Mouse (Mus musculus): Measurements from ENCODE around the gene Arih1.
A peak's percentile ranks its signal among the peaks of the same experiment; 100 is the strongest.
"Not testable (repeated sequence)": the region's sequence is repeated elsewhere in the genome, so short reads cannot be mapped to it uniquely, and the experiment has no call there.

Gene Arih1

DNA sequence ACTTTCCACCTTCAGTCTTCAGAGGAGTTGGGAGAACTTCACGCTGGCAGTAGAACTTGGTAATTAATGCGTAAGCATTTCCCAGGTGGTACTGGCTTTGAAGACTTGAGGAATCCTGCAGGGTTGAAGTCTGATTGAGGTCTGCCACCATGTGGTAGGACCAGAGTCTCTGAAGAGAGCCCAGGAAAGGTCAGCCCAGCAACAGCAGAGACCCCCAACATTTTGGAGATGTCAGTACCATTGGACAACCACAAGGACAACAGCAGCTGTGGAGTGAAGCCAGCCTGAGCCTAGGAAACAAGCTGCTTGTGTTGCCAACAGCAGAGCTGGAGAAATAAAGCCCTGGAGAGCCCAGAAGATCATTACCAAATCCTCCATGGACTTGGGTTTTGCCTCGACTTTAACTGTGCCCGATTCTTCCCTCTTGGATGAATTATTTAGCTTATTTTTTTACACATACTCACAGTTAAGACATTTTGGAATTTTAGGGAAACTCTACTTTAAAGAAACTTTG lies 27.4 kb downstream of the Arih1 start:
- peak; percentile 49 for DNase-seq (ENCODE audit: low read depth, low spot score)

DNA sequence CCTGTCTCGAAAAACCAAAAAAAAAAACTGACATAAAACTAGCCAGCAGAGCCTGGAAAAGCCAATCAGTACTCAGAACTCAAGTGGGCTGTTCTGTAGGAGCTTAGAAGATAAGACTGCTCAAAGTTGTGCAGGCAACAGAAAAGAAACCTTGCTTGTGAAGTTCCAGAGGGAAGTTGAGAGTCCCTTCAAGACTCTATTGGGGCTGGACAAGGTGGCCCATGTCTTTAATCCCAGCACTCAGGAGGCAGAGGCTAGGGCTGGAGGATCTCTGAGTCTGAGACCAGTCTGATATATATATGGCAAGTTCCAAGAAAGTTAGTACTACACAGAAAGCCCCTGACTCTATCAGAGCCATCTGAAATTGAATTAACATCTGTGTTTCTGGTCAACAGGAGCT lies 28.0 kb downstream of the Arih1 start:
- DNase-seq (ENCODE audit: low read depth, low spot score) = no peak

GRCm38 (mm10) chr9:59457671-59458070 lies 28.7 kb downstream of the Arih1 start:
- DNase-seq (ENCODE audit: low read depth, low spot score) = no peak

- DNase-seq (ENCODE audit: low read depth, low spot score) = peak; percentile 19
These were observed 30.9 kb downstream of the Arih1 start for GRCm38 (mm10) chr9:59455404-59456068.

- no peak for DNase-seq (ENCODE audit: low read depth, low spot score)
These were observed 52.7 kb downstream of the Arih1 start for GRCm38 (mm10) chr9:59433729-59434128.

GRCm38 (mm10) chr9:59431626-59432025 lies 54.8 kb downstream of the Arih1 start:
- no peak for DNase-seq (ENCODE audit: low read depth, low spot score)

DNA sequence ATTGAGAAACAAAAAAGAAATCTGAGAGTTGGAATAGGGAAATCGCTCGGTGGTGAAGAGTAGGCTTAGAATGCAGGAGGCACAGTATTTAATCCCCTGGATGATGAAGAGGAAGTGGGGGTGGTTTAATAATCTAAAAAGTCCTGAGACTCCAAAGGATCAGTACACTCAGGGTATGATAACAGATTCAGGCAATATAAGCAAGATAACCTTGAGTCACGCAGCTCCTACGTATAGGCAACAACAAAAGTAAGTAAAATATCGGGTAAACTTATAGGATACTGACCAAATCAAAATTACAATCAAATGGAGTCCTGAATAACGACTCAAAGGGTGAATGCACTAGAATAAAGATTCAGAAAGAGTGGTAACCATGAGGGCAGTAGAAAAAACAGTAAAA lies 65.9 kb downstream of the Arih1 start:
- no peak for DNase-seq (ENCODE audit: low read depth, low spot score)

DNA sequence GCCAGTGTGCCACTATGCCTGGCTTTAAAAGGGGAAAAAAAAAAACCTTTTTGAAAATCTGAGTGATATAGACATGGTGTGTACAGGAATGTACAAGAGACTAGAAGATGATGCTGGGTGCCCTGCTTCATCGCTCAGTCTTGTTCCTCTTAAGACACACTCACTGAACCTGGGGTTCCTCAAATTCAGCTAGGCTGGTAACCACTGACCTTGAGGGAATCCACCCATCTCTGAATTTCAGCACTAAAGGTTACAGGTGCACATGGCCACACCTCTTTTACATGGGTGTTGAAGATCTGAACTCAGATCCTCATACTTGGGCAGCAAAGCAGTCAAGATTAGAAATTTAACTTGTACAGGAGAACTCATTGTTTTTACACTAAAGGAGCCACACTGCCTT lies 79.1 kb downstream of the Arih1 start:
- no peak for DNase-seq (ENCODE audit: low read depth, low spot score)

GRCm38 (mm10) chr9:59389086-59389485 lies 97.3 kb downstream of the Arih1 start:
- no peak for DNase-seq (ENCODE audit: low read depth, low spot score)

- DNase-seq (ENCODE audit: low read depth, low spot score) = no peak
These were observed 98.1 kb downstream of the Arih1 start for GRCm38 (mm10) chr9:59388311-59388710.

GRCm38 (mm10) chr9:59387461-59387860 lies 99.0 kb downstream of the Arih1 start:
- DNase-seq (ENCODE audit: low read depth, low spot score) = peak; percentile 78

DNA sequence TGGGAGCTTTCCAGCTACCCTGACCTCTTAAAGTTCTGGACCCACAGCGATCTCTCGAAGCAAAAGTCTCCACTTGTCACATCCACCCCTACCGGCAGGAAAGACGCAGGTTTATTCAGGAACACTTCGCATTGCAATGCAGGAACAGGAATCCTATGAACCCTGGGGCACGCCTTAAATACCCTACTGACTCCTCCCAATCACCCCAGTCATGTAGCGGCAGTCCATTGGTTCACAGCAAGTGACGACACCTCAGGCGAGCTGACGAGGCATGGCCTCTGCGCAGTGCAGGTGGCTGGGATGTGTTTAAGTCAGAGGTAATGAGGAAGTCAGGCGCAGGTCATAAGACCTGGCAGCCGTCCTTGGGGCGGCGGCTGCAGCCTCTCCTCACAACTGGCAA lies 110.8 kb downstream of the Arih1 start:
- peak; percentile 61 for DNase-seq (ENCODE audit: low read depth, low spot score)

DNA sequence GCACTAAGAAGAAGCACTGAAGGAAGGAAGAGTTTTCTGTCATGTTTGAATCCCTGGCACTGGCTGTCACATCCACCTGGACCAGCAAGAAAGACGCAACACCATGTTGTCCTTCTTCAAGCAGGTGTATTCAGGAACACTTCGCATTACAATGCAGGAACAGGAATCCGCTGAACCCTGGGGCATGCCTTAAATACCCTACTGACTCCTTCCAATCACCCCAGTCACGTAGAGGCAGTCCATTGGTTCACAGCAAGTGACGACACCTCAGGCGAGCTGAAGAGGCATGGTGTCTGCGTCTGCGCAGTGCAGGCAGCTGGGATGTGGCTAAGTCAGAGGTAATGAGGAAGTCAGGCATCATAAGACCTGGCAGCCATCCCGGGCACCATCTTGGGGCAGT lies 116.8 kb downstream of the Arih1 start:
- DNase-seq (ENCODE audit: low read depth, low spot score) = peak; percentile 36

- DNase-seq (ENCODE audit: low read depth, low spot score) = no peak
These were observed 117.2 kb downstream of the Arih1 start for GRCm38 (mm10) chr9:59369220-59369619.

DNA sequence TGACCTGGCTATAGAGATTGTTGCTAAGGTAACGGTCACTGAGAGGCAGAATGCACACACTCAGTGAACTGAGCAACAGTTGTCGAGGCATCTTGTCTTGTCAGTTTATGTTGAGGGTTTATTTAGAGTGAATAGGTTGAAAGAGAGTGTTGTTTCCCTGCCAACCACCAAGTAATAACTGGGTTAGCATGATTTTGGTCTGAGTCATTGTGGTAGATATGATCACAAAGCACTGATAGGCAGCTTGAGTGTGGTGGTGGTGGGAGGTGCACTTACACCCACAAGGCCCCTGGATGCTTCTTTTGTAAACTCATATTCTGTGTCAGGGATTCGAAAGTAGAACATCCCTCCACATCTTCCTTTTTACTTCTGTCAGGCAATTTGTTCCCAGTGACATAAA lies 125.9 kb downstream of the Arih1 start:
- not testable (repeated sequence) for DNase-seq (ENCODE audit: low read depth, low spot score)

GRCm38 (mm10) chr9:59358041-59358440 lies 128.4 kb downstream of the Arih1 start:
- peak; percentile 22 for DNase-seq (ENCODE audit: low read depth, low spot score)

DNA sequence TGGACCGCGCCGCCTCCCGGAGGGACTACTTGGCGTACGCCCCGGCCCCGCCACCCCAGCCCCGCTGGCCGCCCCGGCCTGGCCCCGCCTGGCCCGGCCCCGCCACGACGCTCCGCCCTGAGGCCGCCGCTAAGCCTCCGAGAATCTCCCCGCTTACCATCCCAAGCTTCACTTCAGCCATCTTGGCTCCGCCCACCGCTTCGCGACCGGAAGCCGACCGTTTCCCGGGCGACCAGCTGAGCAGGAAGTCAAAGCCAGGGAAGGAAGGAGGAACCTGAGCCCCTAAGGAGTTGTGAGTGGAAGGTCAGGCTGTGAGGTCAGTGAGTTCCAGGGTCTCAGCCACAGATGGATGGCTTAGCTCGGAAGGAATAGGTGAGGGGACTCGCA lies 133.2 kb downstream of the Arih1 start, which contains the start of gene Bbs4:
Gene Bbs4 (minus strand): TSS at position 256 of the 387 bp plus-strand sequence.
- DNase-seq (ENCODE audit: low read depth, low spot score) = peak; percentile 91

DNA sequence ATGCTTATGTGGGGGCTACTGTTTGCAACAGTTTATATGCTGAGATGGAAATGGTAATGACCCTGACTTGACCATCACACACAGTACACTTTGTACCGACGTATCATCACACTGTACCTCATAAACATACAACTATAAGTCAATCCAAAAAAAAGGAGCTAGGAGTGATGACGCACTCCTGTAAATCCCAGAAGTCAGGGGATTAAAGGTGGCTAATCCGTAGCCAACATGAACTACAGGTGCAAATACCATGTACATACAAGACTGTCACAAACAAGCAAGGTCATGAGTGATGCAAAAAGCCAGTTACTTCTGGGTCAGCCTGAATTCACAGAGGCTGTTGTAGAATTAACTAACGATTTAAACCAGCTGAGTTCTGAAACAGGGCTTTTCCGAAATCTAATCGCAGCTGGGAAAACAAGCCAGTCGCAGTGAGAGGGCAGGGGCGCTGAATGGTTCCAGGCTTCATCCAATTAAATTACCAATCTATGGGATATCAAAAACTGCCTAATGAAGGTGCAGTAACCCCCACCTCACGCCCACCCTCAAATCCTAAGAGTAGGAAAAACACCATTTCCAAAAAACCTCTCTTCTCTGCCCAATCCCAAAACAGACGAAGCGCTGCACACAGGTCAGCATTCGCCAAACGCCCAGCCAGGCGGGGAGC lies 133.7 kb downstream of the Arih1 start:
- no peak for DNase-seq (ENCODE audit: low read depth, low spot score)

- DNase-seq (ENCODE audit: low read depth, low spot score) = no peak
These were observed 140.2 kb downstream of the Arih1 start for GRCm38 (mm10) chr9:59346176-59346575.

GRCm38 (mm10) chr9:59340002-59340401 lies 146.4 kb downstream of the Arih1 start:
- DNase-seq (ENCODE audit: low read depth, low spot score) = peak; percentile 41

- no peak for DNase-seq (ENCODE audit: low read depth, low spot score)
These were observed 147.3 kb downstream of the Arih1 start for GRCm38 (mm10) chr9:59339107-59339506.

- no peak for DNase-seq (ENCODE audit: low read depth, low spot score)
These were observed 148.0 kb downstream of the Arih1 start for GRCm38 (mm10) chr9:59338411-59338810.

All from ES-CJ7 (cell line).